Mouse (Mus musculus) liver, postnatal 0 days (tissue): ENCODE data around the gene Cysltr2.

Experiments
- CTCF ChIP-seq: sonication (generic); IDR thresholded peaks from 2 replicates; pipeline ENCODE4 v1.5.1; 2016; ENCODE audit warnings: antibody characterized with exemption, low read depth
- EP300 ChIP-seq: IDR thresholded peaks from 2 replicates; pipeline ENCODE4 v1.6.1; 2016; ENCODE audit warnings: antibody characterized with exemption, low read depth, mild to moderate bottlenecking

GRCm38 (mm10) chr14:72980761-72981160 is 68.2 kb downstream of the Cysltr2 start:
- TF ChIP-seq CTCF: no peak
- TF ChIP-seq EP300: no peak
